Mouse (Mus musculus): ENCODE results near the gene Itga2b. TPM values are rescaled to one million over a fixed set of nuclear protein-coding genes. Genes with fewer than 3 reads are reported as not detected.

Gene Itga2b
- 9.4 and 13.1 TPM in 2 replicates for polyA plus RNA-seq (2015; fragmentation: Nextera tagmentation; extraction: Ambion mirVana)

DNA sequence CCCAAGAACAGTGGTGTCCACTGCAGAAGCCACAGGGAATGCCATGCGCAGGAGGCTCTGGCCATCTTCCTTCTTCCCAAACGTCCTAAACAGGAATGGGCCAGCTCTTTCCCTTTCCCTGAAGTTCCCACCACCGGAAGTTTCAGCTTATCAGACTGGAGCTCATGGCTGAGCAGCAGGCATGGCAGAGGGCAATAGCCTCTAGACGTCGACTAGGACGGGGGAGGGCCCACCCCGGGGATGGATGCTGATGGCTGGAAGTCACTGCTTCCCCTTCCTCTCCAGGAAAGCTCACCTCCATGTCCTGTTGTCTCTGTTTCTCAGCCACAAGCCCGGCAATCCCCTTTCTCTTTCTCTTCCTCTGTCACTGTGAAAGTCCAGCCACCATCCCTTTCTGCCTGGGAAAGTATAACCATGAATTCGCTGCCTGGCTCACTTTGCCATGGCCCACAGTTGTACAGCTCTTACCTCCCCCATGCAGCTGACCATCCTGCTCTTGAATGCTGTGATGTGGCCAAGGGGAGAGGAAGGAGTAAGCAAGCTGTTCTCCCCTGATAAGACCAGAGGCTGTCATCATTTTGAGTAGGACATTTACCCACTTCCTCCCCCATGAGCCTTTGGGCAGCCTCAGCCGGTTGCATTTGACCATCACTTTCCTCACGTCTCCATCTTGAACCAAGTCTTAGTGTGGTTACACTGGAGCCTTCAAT lies at the start of gene Itga2b:
Itga2b (minus strand) TSS at position 475 of the 710 bp plus-strand sequence.
- no peak within 1 kb of the TSS for H3K9ac ChIP-seq (ENCODE audit: low read depth, low read length)
- H3K36me3 ChIP-seq (ENCODE audit: control insufficient read depth, insufficient read depth, low read length), result no peaks in the 10 kb centered on the region
- no peak for ATAC-seq
- no peaks in the 10 kb centered on the region for H3K9me3 ChIP-seq (ENCODE audit: control insufficient read depth, low read length)
- H3K27me3 ChIP-seq (replicated peaks; ENCODE audit: control insufficient read depth, insufficient read depth, low read length), result no peaks in the 10 kb centered on the region
- H3K4me2 ChIP-seq (ENCODE audit: low read length), result no peak within 1 kb of the TSS
- no peak within 1 kb of the TSS for H3K4me3 ChIP-seq (ENCODE audit: low read length)
- peaks cover 14% of the 10 kb centered on the region for H3K4me1 ChIP-seq (ENCODE audit: control insufficient read depth, insufficient read depth, low read depth, low read length)
- no peak within 1 kb of the TSS for H3K27ac ChIP-seq (ENCODE audit: low read depth, low read length)
- 57% methylated on average over 11 of the region's 11 CpGs for WGBS

DNA sequence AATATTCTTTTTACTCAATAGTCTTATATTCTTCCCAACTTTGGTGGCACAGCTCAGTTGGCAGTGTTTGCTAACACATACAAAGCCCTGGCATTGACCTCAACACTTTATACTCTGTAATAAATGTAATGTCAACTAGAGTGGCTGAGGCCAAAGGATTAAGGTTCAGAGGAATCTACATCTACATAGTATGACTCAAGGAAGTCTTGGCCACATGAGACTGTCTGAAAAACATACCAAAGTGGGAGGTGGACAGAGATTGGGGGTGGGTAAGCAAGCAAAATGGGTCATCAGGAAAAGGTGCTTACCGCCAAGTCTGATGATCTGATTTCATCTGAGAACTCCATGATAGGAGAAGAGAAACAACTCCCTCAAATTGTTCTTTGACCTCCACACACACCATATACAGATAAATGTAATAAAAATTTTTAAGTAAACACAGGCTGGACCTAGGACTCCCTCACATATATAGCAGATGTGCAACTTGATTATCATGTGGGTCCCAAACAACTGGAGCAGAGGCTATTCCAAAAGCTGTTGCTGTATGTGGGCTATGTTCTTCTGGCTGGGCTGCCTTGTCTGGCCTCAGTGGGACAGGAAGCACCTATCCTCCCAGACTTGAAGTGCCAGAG lies 45.0 kb upstream of the Itga2b start:
- no peaks in the 10 kb centered on the region for H3K4me1 ChIP-seq (ENCODE audit: control insufficient read depth, insufficient read depth, low read depth, low read length)
- no peaks in the 10 kb centered on the region for H3K9me3 ChIP-seq (ENCODE audit: control insufficient read depth, low read length)
- H3K36me3 ChIP-seq (ENCODE audit: control insufficient read depth, insufficient read depth, low read length), result peaks cover 2% of the 10 kb centered on the region; the same call in 1 of the 2 replicates
- no peaks in the 10 kb centered on the region for H3K27me3 ChIP-seq (replicated peaks; ENCODE audit: control insufficient read depth, insufficient read depth, low read length)
- no peak overlapping the region for H3K27ac ChIP-seq (ENCODE audit: low read depth, low read length)
- whole genome bisulfite sequencing, result 93% methylated on average over 1 of the region's 1 CpGs
- H3K4me2 ChIP-seq (ENCODE audit: low read length), result no peak overlapping the region
- H3K9ac ChIP-seq (ENCODE audit: low read depth, low read length), result no peak overlapping the region
- no peak overlapping the region for H3K4me3 ChIP-seq (ENCODE audit: low read length)
- ATAC-seq, result no peak

DNA sequence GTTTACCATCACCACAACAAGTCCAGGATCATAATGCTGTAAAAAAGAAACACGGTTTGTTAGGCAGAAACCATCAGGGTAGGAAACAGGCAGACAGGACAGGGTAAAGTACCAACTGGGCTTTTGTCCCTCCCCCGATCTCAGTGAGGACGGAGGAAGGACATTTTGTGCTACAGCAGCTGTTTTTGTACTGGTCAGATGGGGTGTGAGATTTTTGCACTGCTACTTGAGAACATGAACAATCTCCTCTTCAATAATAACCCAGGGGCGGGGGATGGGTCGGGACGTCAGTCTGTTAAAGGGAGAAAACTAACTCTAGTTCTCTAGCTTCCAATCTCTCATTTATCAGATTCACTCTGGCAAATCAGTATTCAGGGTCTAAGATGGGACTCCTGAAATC lies 40.3 kb upstream of the Itga2b start:
- no peak overlapping the region for H3K27ac ChIP-seq (ENCODE audit: low read depth, low read length)
- H3K9me3 ChIP-seq (ENCODE audit: control insufficient read depth, low read length), result no peaks in the 10 kb centered on the region

DNA sequence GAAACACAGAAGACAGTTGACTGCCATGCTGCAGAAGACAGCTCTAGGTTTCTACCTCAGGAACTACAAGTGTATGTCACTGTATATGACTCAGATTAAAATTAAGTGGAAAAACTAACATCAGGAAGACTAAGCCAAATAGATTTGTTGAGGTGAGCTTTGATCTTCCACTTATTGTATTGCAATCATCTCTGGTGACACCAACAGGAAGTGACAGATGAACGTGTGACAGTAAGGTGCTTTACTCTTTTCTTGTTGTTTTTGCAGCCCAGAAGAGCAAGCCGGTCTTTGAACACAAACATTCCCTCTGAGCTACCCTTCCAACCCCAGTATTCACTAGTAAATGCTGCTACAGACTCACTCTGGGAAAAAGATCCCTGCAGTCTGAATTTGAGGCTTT lies 26.8 kb upstream of the Itga2b start:
- Histone ChIP-seq H3K36me3 (ENCODE audit: control insufficient read depth, insufficient read depth, low read length) (peaks cover 3% of the 10 kb centered on the region; the same call in 1 of the 2 replicates), H3K4me1 (ENCODE audit: control insufficient read depth, insufficient read depth, low read depth, low read length) (no peaks in the 10 kb centered on the region), H3K4me3 (ENCODE audit: low read length) (no peak overlapping the region), H3K9ac (ENCODE audit: low read depth, low read length) (no peak overlapping the region), H3K9me3 (ENCODE audit: control insufficient read depth, low read length) (no peaks in the 10 kb centered on the region), H3K4me2 (ENCODE audit: low read length) (no peak overlapping the region), H3K27ac (ENCODE audit: low read depth, low read length) (no peak overlapping the region), H3K27me3 (replicated peaks; ENCODE audit: control insufficient read depth, insufficient read depth, low read length) (no peaks in the 10 kb centered on the region)
- WGBS, result 75% methylated on average over 2 of the region's 2 CpGs
- no peak for ATAC-seq

More for the DNA sequence above, 40.3 kb upstream of the Itga2b start:
- no peaks in the 10 kb centered on the region for H3K27me3 ChIP-seq (replicated peaks; ENCODE audit: control insufficient read depth, insufficient read depth, low read length)
- no peak for ATAC-seq
- 60% methylated on average over 6 of the region's 6 CpGs for WGBS
- H3K9ac ChIP-seq (ENCODE audit: low read depth, low read length), result no peak overlapping the region
- H3K4me1 ChIP-seq (ENCODE audit: control insufficient read depth, insufficient read depth, low read depth, low read length), result no peaks in the 10 kb centered on the region
- no peak overlapping the region for H3K4me3 ChIP-seq (ENCODE audit: low read length)
- peaks cover 3% of the 10 kb centered on the region; the same call in 1 of the 2 replicates for H3K36me3 ChIP-seq (ENCODE audit: control insufficient read depth, insufficient read depth, low read length)
- H3K4me2 ChIP-seq (ENCODE audit: low read length), result no peak overlapping the region

DNA sequence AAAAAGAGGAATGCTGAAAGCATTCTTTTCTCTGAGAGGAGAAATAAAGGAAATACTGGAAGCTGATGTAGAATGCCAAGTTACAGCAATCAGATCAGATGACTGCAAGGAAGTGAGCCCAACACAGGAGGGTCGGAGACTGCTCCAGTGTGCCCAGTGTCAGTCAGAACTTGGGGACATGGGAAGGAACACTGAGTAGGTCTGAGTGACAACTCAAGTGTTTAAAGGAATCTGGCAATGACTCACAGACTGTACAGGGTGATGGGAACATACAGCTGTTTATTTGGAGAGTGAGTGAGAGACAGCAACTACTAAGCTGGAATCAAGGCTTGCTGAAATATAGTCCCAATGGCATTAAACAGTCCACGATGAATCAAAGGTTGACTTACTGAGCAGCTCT lies 26.3 kb upstream of the Itga2b start:
- no peaks in the 10 kb centered on the region for H3K4me1 ChIP-seq (ENCODE audit: control insufficient read depth, insufficient read depth, low read depth, low read length)
- no peak overlapping the region for H3K4me2 ChIP-seq (ENCODE audit: low read length)
- H3K27ac ChIP-seq (ENCODE audit: low read depth, low read length), result no peak overlapping the region
- H3K36me3 ChIP-seq (ENCODE audit: control insufficient read depth, insufficient read depth, low read length), result peaks cover 3% of the 10 kb centered on the region; the same call in 1 of the 2 replicates
- H3K9ac ChIP-seq (ENCODE audit: low read depth, low read length), result no peak overlapping the region
- H3K4me3 ChIP-seq (ENCODE audit: low read length), result no peak overlapping the region
- ATAC-seq, result no peak
- H3K27me3 ChIP-seq (replicated peaks; ENCODE audit: control insufficient read depth, insufficient read depth, low read length), result no peaks in the 10 kb centered on the region
- H3K9me3 ChIP-seq (ENCODE audit: control insufficient read depth, low read length), result no peaks in the 10 kb centered on the region
- WGBS, result 89% methylated on average over 2 of the region's 2 CpGs

DNA sequence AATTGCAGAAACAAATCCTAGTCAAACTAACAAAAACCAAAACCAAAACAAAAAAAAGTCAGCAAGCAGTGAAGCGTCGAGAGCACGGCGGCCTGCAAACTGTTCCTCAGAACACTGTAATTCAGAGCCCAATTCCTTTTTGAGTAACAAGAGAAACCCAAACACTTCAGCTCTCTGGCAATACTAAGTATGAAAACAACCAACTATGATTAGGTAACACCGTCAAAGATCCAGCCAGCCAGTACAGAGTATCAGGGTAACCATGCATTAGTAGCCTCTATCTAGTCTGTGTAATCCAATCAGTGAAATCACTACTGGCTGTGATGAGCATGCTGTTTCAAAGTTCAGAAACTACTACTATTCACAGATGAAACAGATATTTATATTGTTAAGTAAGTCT lies 25.8 kb upstream of the Itga2b start:
- Histone ChIP-seq H3K4me1 (ENCODE audit: control insufficient read depth, insufficient read depth, low read depth, low read length) (no peaks in the 10 kb centered on the region), H3K4me2 (ENCODE audit: low read length) (no peak overlapping the region), H3K27me3 (replicated peaks; ENCODE audit: control insufficient read depth, insufficient read depth, low read length) (no peaks in the 10 kb centered on the region), H3K4me3 (ENCODE audit: low read length) (no peak overlapping the region), H3K9ac (ENCODE audit: low read depth, low read length) (no peak overlapping the region), H3K27ac (ENCODE audit: low read depth, low read length) (no peak overlapping the region), H3K36me3 (ENCODE audit: control insufficient read depth, insufficient read depth, low read length) (peaks cover 3% of the 10 kb centered on the region; the same call in 1 of the 2 replicates), H3K9me3 (ENCODE audit: control insufficient read depth, low read length) (no peaks in the 10 kb centered on the region)
- no peak for ATAC-seq
- 98% methylated on average over 5 of the region's 5 CpGs for WGBS

DNA sequence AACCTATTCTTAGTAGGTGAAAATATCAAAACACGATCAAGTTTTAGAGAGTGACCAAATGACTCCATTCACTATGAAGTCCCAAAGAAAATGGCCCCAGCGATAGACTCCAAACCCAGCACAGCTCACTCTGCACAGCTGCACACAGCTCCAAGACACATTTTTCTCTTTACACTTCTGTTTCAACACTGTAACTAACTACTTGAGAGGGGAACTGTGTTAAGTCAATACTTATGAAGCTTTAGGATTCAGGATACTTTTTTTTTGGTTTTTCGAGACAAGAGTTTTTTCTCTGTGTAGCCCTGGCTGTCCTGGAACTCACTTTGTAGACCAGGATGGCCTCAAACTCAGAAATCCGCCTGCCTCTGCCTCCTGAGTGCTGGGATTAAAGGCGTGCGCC lies 25.2 kb upstream of the Itga2b start:
- H3K4me2 ChIP-seq (ENCODE audit: low read length), result no peak overlapping the region
- ATAC-seq, result no peak
- no peak overlapping the region for H3K9ac ChIP-seq (ENCODE audit: low read depth, low read length)
- H3K36me3 ChIP-seq (ENCODE audit: control insufficient read depth, insufficient read depth, low read length), result peaks cover 3% of the 10 kb centered on the region; the same call in 1 of the 2 replicates
- no peak overlapping the region for H3K4me3 ChIP-seq (ENCODE audit: low read length)
- no peaks in the 10 kb centered on the region for H3K4me1 ChIP-seq (ENCODE audit: control insufficient read depth, insufficient read depth, low read depth, low read length)
- H3K9me3 ChIP-seq (ENCODE audit: control insufficient read depth, low read length), result no peaks in the 10 kb centered on the region
- WGBS, result over 99% methylated on average over 6 of the region's 6 CpGs
- no peak overlapping the region for H3K27ac ChIP-seq (ENCODE audit: low read depth, low read length)
- H3K27me3 ChIP-seq (replicated peaks; ENCODE audit: control insufficient read depth, insufficient read depth, low read length), result no peaks in the 10 kb centered on the region

DNA sequence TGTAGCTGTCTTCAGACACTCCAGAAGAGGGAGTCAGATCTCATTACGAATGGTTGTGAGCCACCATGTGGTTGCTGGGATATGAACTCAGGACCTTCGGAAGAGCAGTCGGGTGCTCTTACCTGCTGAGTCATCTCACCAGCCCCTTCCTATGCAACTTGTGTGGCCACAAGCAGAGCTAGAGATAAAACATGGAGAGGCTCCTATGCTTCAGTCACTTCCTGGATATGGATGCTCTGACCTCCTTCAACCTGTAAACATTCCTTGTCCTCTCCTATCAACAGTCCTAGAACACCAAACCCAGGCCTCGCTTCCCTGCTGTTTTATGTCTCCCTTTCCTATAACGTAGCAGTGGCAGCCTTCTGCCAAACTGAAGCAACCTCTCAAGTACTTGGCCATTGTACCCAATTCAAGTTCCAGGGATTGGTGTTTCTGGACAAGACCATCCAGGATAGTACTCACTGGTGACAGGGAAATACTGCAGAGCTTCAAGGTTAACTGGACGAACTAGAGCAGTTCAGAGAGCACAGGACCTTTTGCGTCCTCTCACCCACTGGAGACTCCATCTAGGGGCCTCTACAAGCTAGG lies 24.2 kb upstream of the Itga2b start:
- H3K9me3 ChIP-seq (ENCODE audit: control insufficient read depth, low read length), result no peaks in the 10 kb centered on the region
- H3K4me3 ChIP-seq (ENCODE audit: low read length), result no peak overlapping the region
- H3K4me2 ChIP-seq (ENCODE audit: low read length), result no peak overlapping the region
- no peak overlapping the region for H3K9ac ChIP-seq (ENCODE audit: low read depth, low read length)
- WGBS, result 90% methylated on average over 7 of the region's 7 CpGs
- ATAC-seq, result no peak
- no peak overlapping the region for H3K27ac ChIP-seq (ENCODE audit: low read depth, low read length)
- H3K4me1 ChIP-seq (ENCODE audit: control insufficient read depth, insufficient read depth, low read depth, low read length), result no peaks in the 10 kb centered on the region
- no peaks in the 10 kb centered on the region; the same call in 1 of the 2 replicates for H3K36me3 ChIP-seq (ENCODE audit: control insufficient read depth, insufficient read depth, low read length)
- no peaks in the 10 kb centered on the region for H3K27me3 ChIP-seq (replicated peaks; ENCODE audit: control insufficient read depth, insufficient read depth, low read length)

DNA sequence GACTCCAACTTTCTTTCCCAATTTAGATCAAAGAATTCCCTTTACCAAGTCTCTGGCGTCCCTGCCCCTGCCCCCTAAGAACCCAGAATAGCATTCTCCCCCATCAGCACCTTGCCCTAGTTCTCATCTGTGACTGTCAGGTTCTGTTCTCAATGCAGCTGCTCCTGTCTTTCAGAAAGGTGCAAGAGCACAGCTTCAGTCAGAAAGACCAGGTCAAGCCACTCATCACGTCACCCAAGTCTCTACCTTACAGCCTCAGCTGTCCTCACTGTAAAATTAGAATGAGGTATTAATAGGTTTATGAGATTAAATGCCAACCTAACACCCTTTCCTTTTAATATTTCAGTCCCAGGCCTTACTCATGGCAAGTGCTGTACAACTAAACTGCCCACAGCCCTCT lies 23.3 kb upstream of the Itga2b start:
- 86% methylated on average over 2 of the region's 2 CpGs for WGBS
- Histone ChIP-seq H3K4me3 (ENCODE audit: low read length) (no peak overlapping the region), H3K9me3 (ENCODE audit: control insufficient read depth, low read length) (no peaks in the 10 kb centered on the region), H3K4me2 (ENCODE audit: low read length) (no peak overlapping the region), H3K4me1 (ENCODE audit: control insufficient read depth, insufficient read depth, low read depth, low read length) (no peaks in the 10 kb centered on the region), H3K36me3 (ENCODE audit: control insufficient read depth, insufficient read depth, low read length) (no peaks in the 10 kb centered on the region; the same call in 1 of the 2 replicates), H3K27me3 (replicated peaks; ENCODE audit: control insufficient read depth, insufficient read depth, low read length) (no peaks in the 10 kb centered on the region), H3K27ac (ENCODE audit: low read depth, low read length) (no peak overlapping the region), H3K9ac (ENCODE audit: low read depth, low read length) (no peak overlapping the region)
- no peak for ATAC-seq

Data from hindbrain, embryonic 16.5 days (tissue).